Mouse (Mus musculus) spleen, adult 2 months (tissue): ENCODE results near the gene Ramp2. TPM values are rescaled to one million over a fixed set of nuclear protein-coding genes. Genes with fewer than 3 reads are reported as not detected.

Source experiments
- DNase-seq, 2 experiments: peaks; one replicate each; pipeline versions ENCODE4 v3.0.0 to v3.0.0-alpha.2; 2012 to 2021; ENCODE audit warnings: low spot score in 2 of 2, low read depth in 1 of 2
- H3K27ac ChIP-seq: fragments of 200-500 bp; 2 replicates; pipeline ENCODE4 v1.5.1; 2012; ENCODE audit warnings: low read length, inconsistent platforms; ENCODE audit not compliant: insufficient read depth
- H3K27me3 ChIP-seq: fragments of 200-500 bp; 2 replicates; pipeline ENCODE4 v1.6.1; 2012; ENCODE audit warnings: mild to moderate bottlenecking, moderate library complexity, low read length, inconsistent platforms; ENCODE audit not compliant: control insufficient read depth, insufficient read depth
- H3K36me3 ChIP-seq: fragments of 200-500 bp; 2 replicates; pipeline ENCODE4 v1.6.1; 2012; ENCODE audit warnings: mild to moderate bottlenecking, low read length, inconsistent platforms; ENCODE audit not compliant: control insufficient read depth, insufficient read depth
- H3K4me1 ChIP-seq: fragments of 200-500 bp; 2 replicates; pipeline ENCODE4 v1.6.1; 2011; ENCODE audit warnings: inconsistent platforms; ENCODE audit not compliant: control insufficient read depth, insufficient read depth, insufficient read length
- H3K4me3 ChIP-seq: fragments of 200-500 bp; 2 replicates; pipeline ENCODE4 v1.5.1; 2011; ENCODE audit warnings: mild to moderate bottlenecking, inconsistent platforms; ENCODE audit not compliant: insufficient read depth, insufficient read length; ENCODE audit errors: extremely low read depth
- CTCF ChIP-seq: fragments of 200-500 bp; IDR thresholded peaks from 2 replicates; pipeline ENCODE4 v1.5.1; 2011; ENCODE audit warnings: mild to moderate bottlenecking, inconsistent platforms; ENCODE audit not compliant: insufficient read depth, insufficient read length, insufficient replicate concordance; ENCODE audit errors: extremely low read depth
- POLR2A ChIP-seq: fragments of 200-500 bp; IDR thresholded peaks from 2 replicates; pipeline ENCODE4 v1.6.1; 2011; ENCODE audit warnings: low read depth, low read length, inconsistent platforms
- WGBS: fragments of 180-500 bp; shearing (Covaris S2); methylation state at CpG from one replicate; pipeline ENCODE4 v1.1.7; 2018; 5-methylcytosine and 5-hydroxymethylcytosine counted together
- polyA plus RNA-seq: library from polyadenylated mRNA; depleted of rRNA; stranded (reverse); fragments of >200 nt; gene quantifications from 2 replicates; pipeline ENCODE4 v1.2.3, GENCODE M21; 2012; rRNA removed

Ramp2 gene
- 47.6 and 59.7 TPM in 2 replicates for polyA plus RNA-seq

- TF ChIP-seq POLR2A (no peak), CTCF (no peak)
- peaks cover 4% of the 10 kb centered on the region; the same call in 1 of the 2 replicates for H3K4me1 ChIP-seq
- 5% methylated on average over 60 of the region's 63 CpGs for WGBS
- H3K27me3 ChIP-seq = peaks cover 13% of the 10 kb centered on the region
- no peaks in the 10 kb centered on the region for H3K36me3 ChIP-seq
- no peak for DNase-seq
- H3K27ac ChIP-seq = peak within 1 kb of the TSS; percentile 20; the same call in 1 of the 2 replicates
- peak within 1 kb of the TSS; percentile 39 for H3K4me3 ChIP-seq
Observed at GRCm38 (mm10) chr11:101245855-101246701, at the start of gene Ramp2. Gene Ramp2, plus strand, starts transcription at chr11:101246028.

GRCm38 (mm10) chr11:101196175-101196574 lies 49.7 kb upstream of the Ramp2 start:
- TF ChIP-seq POLR2A (no peak), CTCF (no peak)
- DNase-seq = no peak
- H3K27me3 ChIP-seq = no peaks in the 10 kb centered on the region
- WGBS = 91% methylated on average over 8 of the region's 8 CpGs
- peaks cover 23% of the 10 kb centered on the region for H3K36me3 ChIP-seq
- no peak overlapping the region for H3K4me3 ChIP-seq
- H3K4me1 ChIP-seq = no peaks in the 10 kb centered on the region
- no peak overlapping the region for H3K27ac ChIP-seq

DNA sequence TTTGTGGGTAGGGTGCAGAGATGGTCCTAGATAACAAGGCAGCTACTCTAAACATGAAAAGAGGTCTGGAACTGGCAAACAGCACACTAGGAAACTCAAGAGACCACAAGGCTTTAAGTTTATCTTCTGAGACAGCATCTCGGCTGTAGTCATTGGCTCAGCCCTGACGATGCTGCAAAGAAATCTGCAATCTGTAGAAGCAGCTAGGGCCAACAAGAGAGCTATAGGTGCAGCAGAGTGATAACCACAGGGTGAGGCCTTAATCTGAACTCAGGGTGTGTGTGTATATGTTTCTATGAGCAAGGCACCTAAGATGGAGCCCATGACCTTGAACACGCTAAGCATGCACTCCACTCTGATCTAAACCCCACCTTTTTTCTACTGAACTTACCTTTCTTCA lies 46.3 kb upstream of the Ramp2 start:
- H3K27me3 ChIP-seq = no peaks in the 10 kb centered on the region
- WGBS = 71% methylated on average over 3 of the region's 3 CpGs
- no peak overlapping the region for H3K27ac ChIP-seq
- DNase-seq = no peak
- TF ChIP-seq POLR2A (no peak), CTCF (no peak)
- H3K4me1 ChIP-seq = no peaks in the 10 kb centered on the region
- H3K36me3 ChIP-seq = peaks cover 35% of the 10 kb centered on the region
- H3K4me3 ChIP-seq = no peak overlapping the region

- no peaks in the 10 kb centered on the region for H3K27me3 ChIP-seq
- no peak overlapping the region for H3K4me3 ChIP-seq
- no peak overlapping the region for H3K27ac ChIP-seq
- H3K4me1 ChIP-seq = no peaks in the 10 kb centered on the region
- TF ChIP-seq POLR2A (no peak), CTCF (peak; percentile 59; the same call in 1 of the 2 replicates)
- DNase-seq = no peak
- WGBS = 31% methylated on average over 7 of the region's 7 CpGs
- H3K36me3 ChIP-seq = peaks cover 33% of the 10 kb centered on the region
Observed at GRCm38 (mm10) chr11:101200986-101201385, 44.8 kb upstream of the Ramp2 start.

DNA sequence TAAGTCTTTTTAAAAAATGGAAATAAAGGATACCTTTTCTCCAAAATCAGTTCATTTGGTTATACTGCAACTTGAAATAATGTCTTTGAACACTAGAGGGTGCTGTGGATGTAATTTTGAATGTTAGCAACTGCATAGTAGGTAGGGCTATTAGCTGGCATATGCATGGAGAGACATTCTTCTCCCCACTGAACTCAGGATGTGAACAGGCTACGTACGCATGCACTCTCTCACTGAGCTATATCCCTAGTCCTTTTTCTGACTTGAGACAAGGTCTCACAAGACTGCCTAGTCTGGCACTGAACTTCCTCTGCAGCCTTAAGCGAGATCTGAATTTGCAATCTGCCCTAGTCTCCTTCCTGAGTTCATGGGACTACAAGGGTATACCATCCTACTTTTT lies 33.9 kb upstream of the Ramp2 start:
- H3K27me3 ChIP-seq = no peaks in the 10 kb centered on the region
- H3K36me3 ChIP-seq = peaks cover 40% of the 10 kb centered on the region
- H3K4me1 ChIP-seq = no peaks in the 10 kb centered on the region
- TF ChIP-seq CTCF (no peak), POLR2A (no peak)
- no peak overlapping the region for H3K4me3 ChIP-seq
- 56% methylated on average over 3 of the region's 3 CpGs for WGBS
- peak in 1 of 2 experiments; percentile 55 for DNase-seq
- no peak overlapping the region for H3K27ac ChIP-seq

DNA sequence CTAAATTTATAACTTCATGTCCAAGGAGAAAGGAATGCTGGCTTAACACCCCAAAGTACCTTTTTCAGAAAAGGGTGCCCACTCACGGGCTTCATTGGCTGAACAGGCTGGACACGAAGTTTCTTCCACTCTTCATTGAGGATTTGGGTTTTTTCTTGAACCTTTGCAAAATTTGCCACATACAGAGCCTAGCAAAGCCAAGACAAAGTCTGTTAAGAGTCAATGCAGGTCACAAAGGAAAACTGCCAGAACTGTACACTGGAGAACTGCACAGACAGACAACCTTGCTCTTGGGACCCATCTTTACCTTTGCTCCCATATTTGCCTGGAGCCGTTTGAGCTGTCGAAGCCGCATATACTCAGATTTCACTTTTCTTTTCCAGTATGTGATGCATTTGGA lies 28.9 kb upstream of the Ramp2 start:
- Histone ChIP-seq H3K4me1 (peaks cover 2% of the 10 kb centered on the region; the same call in 1 of the 2 replicates), H3K36me3 (peaks cover 31% of the 10 kb centered on the region), H3K4me3 (no peak overlapping the region), H3K27ac (no peak overlapping the region), H3K27me3 (no peaks in the 10 kb centered on the region)
- WGBS = 92% methylated on average over 5 of the region's 5 CpGs
- no peak for DNase-seq
- TF ChIP-seq POLR2A (no peak), CTCF (no peak)
